Mouse (Mus musculus) urinary bladder, postnatal 14 days (tissue): ENCODE measurements at regions not wholly inside any gene's neighbourhood (a gene's known extent, or its start where the extent isn't known, plus 50 kb on each side); places are given as distances from the start of the nearest gene placed in this dataset.

ENCODE experiments used
- DNase-seq: peaks from one replicate; pipeline ENCODE4 v3.0.0; 2021; ENCODE audit warnings: low spot score

GRCm38 (mm10) chr6:101482635-101483465 is 105.2 kb upstream of the Pdzrn3 start:
- peak; percentile 26 for DNase-seq

DNA sequence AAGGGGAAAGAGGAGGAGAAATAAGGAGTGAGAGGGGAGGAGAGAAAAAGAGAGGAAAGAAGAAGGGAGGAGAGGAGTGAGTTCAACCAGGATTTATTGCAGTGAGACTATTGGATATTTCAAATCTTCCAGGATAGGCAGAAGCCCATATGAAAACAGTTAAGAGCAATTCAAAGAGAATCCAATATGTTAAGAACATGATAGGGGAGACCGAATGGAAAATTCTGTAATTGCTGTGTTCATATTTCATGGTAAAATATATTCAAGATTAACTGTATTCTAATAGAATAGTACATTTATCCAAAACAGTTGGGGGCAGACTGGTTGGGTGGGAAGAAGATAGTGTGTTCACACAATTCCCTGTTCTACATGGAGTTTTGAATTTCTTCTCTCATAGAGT is 96.3 kb upstream of the Pdzrn3 start:
- DNase-seq: no peak

GRCm38 (mm10) chr6:101473257-101473925 is 95.7 kb upstream of the Pdzrn3 start:
- peak; percentile 57 for DNase-seq

DNA sequence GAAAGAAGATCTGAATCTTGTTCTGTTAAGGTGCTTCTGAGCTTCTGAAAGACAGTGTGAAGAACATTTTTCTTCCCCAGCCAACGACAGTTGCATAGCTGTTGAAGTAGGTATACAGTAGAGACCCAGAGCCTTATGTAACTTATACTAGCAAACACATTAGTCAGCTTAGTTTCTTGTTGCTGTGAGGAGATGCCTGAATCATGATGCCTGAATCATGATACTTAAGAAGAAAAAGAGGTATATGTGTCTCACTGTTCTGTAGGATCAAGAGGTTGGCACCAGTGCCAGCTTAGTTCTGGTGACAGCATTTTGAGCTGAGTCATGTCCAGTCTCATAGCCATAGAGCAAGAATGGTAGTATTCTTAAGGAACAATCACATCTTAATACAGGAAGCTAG is 87.2 kb upstream of the Pdzrn3 start:
- no peak for DNase-seq

DNA sequence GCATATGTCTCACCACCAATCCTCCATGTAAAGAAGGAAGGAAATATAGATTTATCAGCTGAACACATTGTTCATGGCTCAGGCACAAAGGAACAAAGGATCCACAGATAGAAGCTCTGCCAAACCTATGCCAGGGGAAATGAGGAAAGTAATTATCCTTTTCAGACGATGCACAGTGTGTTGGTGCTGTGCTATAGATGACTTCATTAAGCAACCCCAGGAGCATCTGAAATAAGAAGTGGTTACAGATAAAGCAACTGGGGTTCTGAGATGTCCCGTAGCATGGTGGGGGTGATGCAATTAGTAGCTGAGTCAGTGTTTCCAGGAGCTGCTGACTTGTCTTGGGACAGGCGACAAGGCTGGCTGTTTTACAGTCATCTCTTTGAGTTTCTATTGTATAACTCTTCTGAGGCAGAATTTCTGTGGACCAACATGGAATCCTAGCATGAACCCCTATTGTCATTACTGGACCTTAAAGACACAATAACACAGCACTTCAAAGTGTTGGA is 86.2 kb upstream of the Pdzrn3 start:
- DNase-seq: no peak

DNA sequence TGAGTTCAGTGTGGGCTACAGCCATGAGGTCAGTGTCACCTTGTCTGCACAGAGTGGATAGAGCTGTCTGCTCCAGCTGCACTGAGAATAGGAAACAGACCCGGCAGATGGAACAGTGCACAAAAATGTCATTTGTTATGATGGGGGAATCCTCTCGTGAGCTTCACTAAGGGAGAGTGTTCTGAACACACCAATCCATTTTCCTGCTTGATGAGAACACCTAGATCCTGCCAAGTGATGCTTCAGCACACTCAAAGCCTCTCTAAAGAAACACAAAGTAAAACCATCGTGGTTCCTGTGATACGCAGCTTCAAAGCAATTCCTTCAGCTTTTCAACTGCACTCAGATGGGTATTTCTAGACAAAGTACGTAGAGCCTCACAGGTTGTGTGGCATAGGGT is 69.0 kb upstream of the Pdzrn3 start:
- no peak for DNase-seq

DNA sequence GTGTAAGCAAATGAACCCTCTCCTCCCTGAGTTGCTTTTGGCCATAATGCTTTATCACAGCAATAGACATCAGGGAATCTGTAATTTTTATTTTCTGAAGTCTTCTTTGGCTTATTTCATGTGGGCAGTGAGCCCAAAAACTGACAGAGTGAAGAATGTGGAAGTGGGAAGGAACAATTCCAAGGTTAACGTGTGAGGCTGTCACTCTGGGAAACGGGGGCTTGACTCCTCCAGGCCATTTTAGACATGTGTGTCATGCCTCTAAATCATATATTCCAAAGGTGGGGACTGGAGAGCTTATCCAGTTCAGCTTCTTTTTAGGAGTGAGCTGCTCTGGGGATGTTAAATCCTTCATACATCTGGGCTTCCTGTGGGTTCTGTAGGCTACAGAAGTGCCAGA is 68.6 kb upstream of the Pdzrn3 start:
- no peak for DNase-seq

DNA sequence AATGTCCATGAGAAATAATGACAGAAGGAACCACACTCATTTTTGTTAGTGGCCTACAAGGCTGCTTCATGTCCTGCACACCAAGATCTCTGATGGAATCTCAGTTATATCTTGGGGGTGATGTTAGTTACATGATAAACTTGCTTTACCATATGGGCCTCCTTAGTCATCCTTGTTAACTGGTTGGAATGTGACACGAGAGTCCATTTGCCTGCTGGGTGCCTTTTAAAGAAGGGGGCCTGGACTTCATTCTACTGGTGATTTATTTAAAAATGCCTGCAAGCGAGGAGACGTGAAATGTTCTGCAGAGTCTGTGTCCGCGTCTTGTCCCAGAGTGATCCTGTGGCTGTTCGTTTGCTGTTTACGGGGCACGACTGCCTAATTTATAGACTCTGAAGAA is 55.1 kb upstream of the Pdzrn3 start:
- DNase-seq: no peak

GRCm38 (mm10) chr6:101429634-101430033 is 51.9 kb upstream of the Pdzrn3 start:
- DNase-seq: no peak
